Mouse (Mus musculus): ENCODE measurements around the gene Atf1. TPM values are rescaled to one million over a fixed set of nuclear protein-coding genes. Genes with fewer than 3 reads are reported as not detected.
"Not testable (repeated sequence)": the region's sequence is repeated elsewhere in the genome, so short reads cannot be mapped to it uniquely, and the experiment has no call there.

The Atf1 gene
- polyA plus RNA-seq, 1 experiment from 2014 or later = 36.3 TPM

DNA sequence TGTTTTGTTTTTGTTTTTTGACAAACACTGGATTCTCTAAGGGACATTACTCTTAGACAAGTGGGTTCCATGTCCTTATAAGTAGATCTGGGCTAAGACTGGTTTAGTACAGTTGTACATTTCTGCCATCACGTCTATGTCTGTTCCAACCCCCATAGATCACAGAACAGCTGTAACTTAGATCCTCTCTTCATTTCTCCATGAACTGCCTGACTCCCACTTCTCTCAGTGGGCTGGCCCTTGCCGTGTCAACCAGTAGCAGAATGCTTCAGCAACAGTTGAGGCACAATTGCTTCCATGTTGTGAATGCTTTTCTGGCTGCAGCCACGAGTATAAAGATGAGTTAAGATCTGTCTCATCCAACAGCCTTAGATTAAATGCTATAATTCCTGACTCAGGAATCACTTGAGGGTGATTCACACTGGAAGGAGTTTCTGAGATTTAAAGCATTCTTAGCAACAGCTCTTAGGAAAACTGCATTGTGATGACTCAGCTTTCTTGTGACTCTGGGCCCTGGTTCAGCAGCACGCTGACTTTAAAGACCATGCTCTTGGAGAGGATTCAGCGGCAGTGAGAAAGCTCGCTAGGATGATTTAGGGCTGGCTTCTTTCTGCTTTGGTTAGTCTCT lies 23.6 kb downstream of the Atf1 start:
- Histone ChIP-seq H3K4me3 (ENCODE audit: low read depth, low read length) (no peak overlapping the region), H3K4me1 (ENCODE audit: control insufficient read depth, insufficient read depth, low read length) (no peaks in the 10 kb centered on the region), H3K27ac (replicated peaks; ENCODE audit: low read depth, low read length) (no peak overlapping the region), H3K9ac (replicated peaks; ENCODE audit: low read length) (no peak overlapping the region), H3K36me3 (replicated peaks; ENCODE audit: control insufficient read depth, insufficient read depth, low read depth, low read length) (peaks cover 4% of the 10 kb centered on the region), H3K4me2 (ENCODE audit: low read depth, low read length) (no peak overlapping the region), H3K9me3 (replicated peaks; ENCODE audit: control insufficient read depth, low read length) (no peaks in the 10 kb centered on the region), H3K27me3 (ENCODE audit: control insufficient read depth, insufficient read depth, low read length) (no peaks in the 10 kb centered on the region)
- 90% methylated on average over 6 of the region's 6 CpGs for WGBS
- DNase-seq (ENCODE audit: low spot score) (no peak), ATAC-seq (replicated peaks; ENCODE audit: insufficient number of reproducible peaks, low FRiP score, low TSS enrichment, low read depth) (no peak)

DNA sequence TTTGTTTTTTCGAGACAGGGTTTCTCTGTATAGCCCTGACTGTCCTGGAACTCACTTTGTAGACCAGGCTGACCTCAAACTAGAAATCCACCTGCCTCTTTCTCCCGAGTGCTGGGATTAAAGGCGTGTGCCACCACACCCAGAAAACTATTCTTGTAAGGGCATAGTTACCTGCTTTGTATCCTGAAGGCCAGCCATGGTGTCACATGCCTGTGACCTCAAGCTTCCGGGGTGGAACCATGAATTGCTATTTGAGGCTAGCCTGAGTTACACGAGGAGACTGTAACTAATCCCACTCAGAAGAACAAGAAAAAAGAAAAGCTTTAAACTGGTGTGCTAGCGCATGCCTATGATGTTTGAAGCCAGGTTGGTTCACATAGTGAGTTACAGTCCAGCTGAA lies 28.8 kb downstream of the Atf1 start:
- Histone ChIP-seq H3K9me3 (replicated peaks; ENCODE audit: control insufficient read depth, low read length) (no peaks in the 10 kb centered on the region), H3K27me3 (ENCODE audit: control insufficient read depth, insufficient read depth, low read length) (no peaks in the 10 kb centered on the region), H3K4me3 (ENCODE audit: low read depth, low read length) (no peak overlapping the region), H3K27ac (replicated peaks; ENCODE audit: low read depth, low read length) (no peak overlapping the region), H3K9ac (replicated peaks; ENCODE audit: low read length) (no peak overlapping the region), H3K36me3 (replicated peaks; ENCODE audit: control insufficient read depth, insufficient read depth, low read depth, low read length) (peaks cover 13% of the 10 kb centered on the region), H3K4me2 (ENCODE audit: low read depth, low read length) (no peak overlapping the region), H3K4me1 (ENCODE audit: control insufficient read depth, insufficient read depth, low read length) (no peaks in the 10 kb centered on the region)
- ATAC-seq (replicated peaks; ENCODE audit: insufficient number of reproducible peaks, low FRiP score, low TSS enrichment, low read depth) (no peak), DNase-seq (ENCODE audit: low spot score) (no peak)
- WGBS = 90% methylated on average over 6 of the region's 6 CpGs

DNA sequence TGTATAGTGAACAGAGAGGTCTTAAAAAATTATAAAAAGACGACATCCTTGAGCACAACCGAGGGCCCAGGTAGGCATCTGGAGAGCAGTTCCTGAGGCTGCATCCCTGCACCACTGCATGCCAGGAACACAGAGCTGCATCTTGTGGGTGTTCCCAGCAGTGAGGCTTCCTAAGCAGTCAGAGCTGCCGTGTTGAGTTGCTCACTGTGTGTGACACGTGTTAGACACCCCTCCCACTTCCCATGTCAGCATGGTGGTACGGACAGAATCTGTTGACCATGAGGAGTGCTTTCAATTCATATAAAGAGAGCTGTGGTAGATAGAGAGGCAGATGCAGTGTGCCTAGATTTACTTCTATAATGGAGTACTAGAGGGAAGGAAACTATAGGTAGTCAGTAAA lies 29.7 kb downstream of the Atf1 start:
- no peak for DNase-seq (ENCODE audit: low spot score)
- H3K9me3 ChIP-seq (replicated peaks; ENCODE audit: control insufficient read depth, low read length) = no peaks in the 10 kb centered on the region
- H3K27me3 ChIP-seq (ENCODE audit: control insufficient read depth, insufficient read depth, low read length) = no peaks in the 10 kb centered on the region
- no peak for ATAC-seq (replicated peaks; ENCODE audit: insufficient number of reproducible peaks, low FRiP score, low TSS enrichment, low read depth)
- no peak overlapping the region for H3K27ac ChIP-seq (replicated peaks; ENCODE audit: low read depth, low read length)
- no peak overlapping the region for H3K4me2 ChIP-seq (ENCODE audit: low read depth, low read length)
- no peaks in the 10 kb centered on the region for H3K4me1 ChIP-seq (ENCODE audit: control insufficient read depth, insufficient read depth, low read length)
- peaks cover 13% of the 10 kb centered on the region for H3K36me3 ChIP-seq (replicated peaks; ENCODE audit: control insufficient read depth, insufficient read depth, low read depth, low read length)
- WGBS = 90% methylated on average over 5 of the region's 5 CpGs
- H3K9ac ChIP-seq (replicated peaks; ENCODE audit: low read length) = no peak overlapping the region
- H3K4me3 ChIP-seq (ENCODE audit: low read depth, low read length) = no peak overlapping the region

DNA sequence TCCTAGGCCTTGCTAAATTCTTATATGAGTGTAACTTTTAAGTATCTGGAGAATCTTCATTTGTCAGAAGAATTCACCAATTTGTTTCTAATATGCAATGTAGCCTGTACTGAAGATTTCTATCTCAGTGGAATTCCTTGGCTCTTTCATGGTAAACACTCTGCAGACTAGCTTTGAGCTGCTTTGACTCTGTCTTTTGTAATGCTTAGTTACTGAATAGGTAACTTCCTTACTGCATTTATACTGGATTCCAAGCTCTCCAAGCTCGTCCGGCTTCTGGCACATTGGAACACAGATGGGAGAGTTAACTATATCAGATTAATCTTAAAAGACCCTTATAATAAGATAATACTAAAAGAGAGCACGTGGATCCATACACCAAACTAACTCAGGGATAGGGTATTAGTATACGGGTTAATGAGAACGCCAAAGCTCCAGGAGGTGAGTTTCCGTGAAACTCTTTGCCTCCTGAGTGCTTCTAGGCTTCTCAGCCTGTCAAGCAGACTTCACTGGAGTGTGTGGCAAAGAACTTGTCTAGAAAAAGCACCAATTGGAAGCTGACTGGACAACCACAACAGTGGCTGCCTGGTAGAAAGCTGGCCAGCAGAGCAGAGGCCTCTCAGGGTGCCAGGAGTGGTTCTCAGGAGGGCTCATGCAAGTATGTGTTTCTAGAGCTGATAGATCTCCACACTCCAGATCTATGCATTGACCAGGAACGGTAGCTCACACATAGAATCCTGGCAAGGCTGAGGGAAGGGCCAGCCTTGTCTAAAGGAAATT lies 31.2 kb downstream of the Atf1 start:
- Histone ChIP-seq H3K27me3 (ENCODE audit: control insufficient read depth, insufficient read depth, low read length) (no peaks in the 10 kb centered on the region), H3K4me2 (ENCODE audit: low read depth, low read length) (no peak overlapping the region), H3K27ac (replicated peaks; ENCODE audit: low read depth, low read length) (no peak overlapping the region), H3K4me3 (ENCODE audit: low read depth, low read length) (no peak overlapping the region), H3K9ac (replicated peaks; ENCODE audit: low read length) (no peak overlapping the region), H3K4me1 (ENCODE audit: control insufficient read depth, insufficient read depth, low read length) (no peaks in the 10 kb centered on the region), H3K9me3 (replicated peaks; ENCODE audit: control insufficient read depth, low read length) (no peaks in the 10 kb centered on the region), H3K36me3 (replicated peaks; ENCODE audit: control insufficient read depth, insufficient read depth, low read depth, low read length) (peaks cover 13% of the 10 kb centered on the region)
- ATAC-seq (replicated peaks; ENCODE audit: insufficient number of reproducible peaks, low FRiP score, low TSS enrichment, low read depth) (no peak), DNase-seq (ENCODE audit: low spot score) (no peak)
- WGBS = 93% methylated on average over 7 of the region's 7 CpGs

DNA sequence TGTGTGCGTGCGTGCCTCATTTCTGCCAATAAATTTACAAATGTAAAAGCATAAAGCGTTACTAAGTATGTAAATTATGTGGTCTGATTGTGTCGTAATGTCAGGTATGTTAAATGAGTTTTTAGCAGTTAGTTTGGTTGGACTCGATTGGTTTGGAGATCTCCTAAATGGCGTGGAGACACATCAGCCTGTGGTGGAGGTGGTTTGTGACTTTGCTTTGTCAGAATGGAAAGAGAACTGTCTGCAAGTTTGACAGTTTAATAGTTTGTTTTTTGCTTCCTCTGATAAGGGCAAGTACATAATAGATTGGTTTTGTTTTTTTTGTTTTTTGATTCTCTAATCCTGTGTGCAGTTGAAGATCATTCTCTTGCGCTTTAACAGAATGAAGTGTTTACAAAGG lies 32.7 kb downstream of the Atf1 start:
- H3K4me2 ChIP-seq (ENCODE audit: low read depth, low read length); H3K4me1 ChIP-seq (ENCODE audit: control insufficient read depth, insufficient read depth, low read length); H3K4me3 ChIP-seq (ENCODE audit: low read depth, low read length); DNase-seq (ENCODE audit: low spot score); H3K27ac ChIP-seq (replicated peaks; ENCODE audit: low read depth, low read length); H3K36me3 ChIP-seq (replicated peaks; ENCODE audit: control insufficient read depth, insufficient read depth, low read depth, low read length); ATAC-seq (replicated peaks; ENCODE audit: insufficient number of reproducible peaks, low FRiP score, low TSS enrichment, low read depth); H3K9me3 ChIP-seq (replicated peaks; ENCODE audit: control insufficient read depth, low read length); H3K9ac ChIP-seq (replicated peaks; ENCODE audit: low read length); H3K27me3 ChIP-seq (ENCODE audit: control insufficient read depth, insufficient read depth, low read length): not testable (repeated sequence)
- 89% methylated on average over 7 of the region's 7 CpGs for WGBS

DNA sequence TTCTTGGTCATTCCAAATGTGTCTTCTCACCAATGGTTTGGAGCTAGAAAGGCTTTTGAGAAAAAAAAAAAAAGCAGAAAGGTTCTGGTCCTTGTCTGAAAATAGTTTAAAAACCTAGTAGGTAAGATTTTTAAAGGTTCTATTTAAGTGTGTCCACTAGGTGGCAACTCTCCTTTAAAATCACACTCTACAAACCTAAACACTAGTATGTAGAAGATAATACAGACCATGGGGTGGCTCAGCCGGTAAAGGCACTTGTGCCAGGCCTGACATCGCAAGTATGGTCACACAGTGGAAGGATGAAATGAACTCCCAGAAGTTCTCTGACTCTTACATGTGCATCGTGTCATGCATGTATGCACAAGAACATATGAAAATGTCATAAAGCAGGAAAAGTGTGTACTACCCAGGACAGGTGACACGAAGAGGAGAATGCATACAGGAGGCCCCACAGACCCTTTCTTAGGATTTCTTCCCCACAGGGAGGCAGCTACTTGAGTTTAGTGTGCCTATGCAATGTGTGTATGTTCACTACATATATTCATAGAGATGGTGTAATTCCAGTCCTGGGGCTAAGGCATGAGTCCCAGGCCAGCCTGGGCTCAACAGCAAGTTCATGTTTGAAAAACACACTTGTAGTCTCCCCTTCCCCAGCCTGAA lies 35.8 kb downstream of the Atf1 start:
- Histone ChIP-seq H3K27me3 (ENCODE audit: control insufficient read depth, insufficient read depth, low read length) (no peaks in the 10 kb centered on the region), H3K27ac (replicated peaks; ENCODE audit: low read depth, low read length) (no peak overlapping the region), H3K4me3 (ENCODE audit: low read depth, low read length) (no peak overlapping the region), H3K4me2 (ENCODE audit: low read depth, low read length) (no peak overlapping the region), H3K4me1 (ENCODE audit: control insufficient read depth, insufficient read depth, low read length) (no peaks in the 10 kb centered on the region), H3K36me3 (replicated peaks; ENCODE audit: control insufficient read depth, insufficient read depth, low read depth, low read length) (no peaks in the 10 kb centered on the region; the same call in 1 of the 2 replicates), H3K9me3 (replicated peaks; ENCODE audit: control insufficient read depth, low read length) (no peaks in the 10 kb centered on the region), H3K9ac (replicated peaks; ENCODE audit: low read length) (no peak overlapping the region)
- DNase-seq (ENCODE audit: low spot score) = peak; percentile 63
- ATAC-seq (replicated peaks; ENCODE audit: insufficient number of reproducible peaks, low FRiP score, low TSS enrichment, low read depth) = no peak
- WGBS = 17% methylated on average over 4 of the region's 4 CpGs

DNA sequence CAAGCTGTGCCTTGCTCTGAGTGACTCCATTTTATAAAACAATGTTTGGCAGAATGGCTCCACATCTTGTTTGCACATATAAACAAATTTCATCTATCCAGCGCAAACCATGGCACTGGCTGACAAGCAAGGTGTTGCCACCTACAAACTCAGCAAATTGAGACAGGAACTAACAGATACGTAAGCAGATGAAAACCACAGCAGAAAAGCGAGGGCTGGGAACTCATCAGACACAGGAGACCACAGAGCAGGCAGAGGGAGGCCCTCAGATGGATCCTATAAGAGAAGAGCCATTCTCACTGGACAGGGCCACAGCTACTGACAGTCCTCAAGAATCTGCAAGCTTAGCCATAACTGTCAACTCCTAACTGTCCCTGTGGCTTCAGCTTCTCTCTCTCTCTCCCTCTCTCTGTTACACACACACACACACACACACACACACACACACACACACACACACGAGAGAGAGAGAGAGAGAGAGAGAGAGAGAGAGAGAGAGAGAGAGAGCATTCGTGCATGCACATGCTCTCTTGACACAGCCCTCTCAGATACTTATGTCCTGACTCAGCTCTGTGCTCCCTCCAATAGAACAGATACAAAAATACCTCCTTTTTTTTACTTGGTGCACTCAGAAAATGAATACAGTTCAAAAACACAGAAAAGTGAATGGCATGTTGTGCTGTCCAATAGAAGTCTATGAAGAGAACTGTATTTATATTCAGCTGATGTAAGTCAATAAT lies 38.1 kb downstream of the Atf1 start:
- Histone ChIP-seq H3K4me1 (ENCODE audit: control insufficient read depth, insufficient read depth, low read length) (no peaks in the 10 kb centered on the region), H3K9ac (replicated peaks; ENCODE audit: low read length) (no peak overlapping the region), H3K36me3 (replicated peaks; ENCODE audit: control insufficient read depth, insufficient read depth, low read depth, low read length) (no peaks in the 10 kb centered on the region), H3K9me3 (replicated peaks; ENCODE audit: control insufficient read depth, low read length) (no peaks in the 10 kb centered on the region), H3K4me3 (ENCODE audit: low read depth, low read length) (no peak overlapping the region), H3K27me3 (ENCODE audit: control insufficient read depth, insufficient read depth, low read length) (no peaks in the 10 kb centered on the region), H3K4me2 (ENCODE audit: low read depth, low read length) (no peak overlapping the region), H3K27ac (replicated peaks; ENCODE audit: low read depth, low read length) (no peak overlapping the region)
- ATAC-seq (replicated peaks; ENCODE audit: insufficient number of reproducible peaks, low FRiP score, low TSS enrichment, low read depth) = no peak
- DNase-seq (ENCODE audit: low spot score) = no peak
- WGBS = 82% methylated on average over 4 of the region's 5 CpGs
